Mouse (Mus musculus) left cerebral cortex, postnatal 36 days (tissue): Measurements from ENCODE around the gene Rnf144a. TPM values are rescaled to one million over a fixed set of nuclear protein-coding genes. Genes with fewer than 3 reads are reported as not detected.

ENCODE experiments used
- DNase-seq, 2 experiments: peaks; one replicate each; pipeline ENCODE4 v3.0.0; 2021 to 2022; ENCODE audit warnings: low spot score in 2 of 2, mixed read lengths in 1 of 2
- intact Hi-C: fragments of 180-260 bp; cut with DNase I; formaldehyde crosslinking; loops from one replicate; pipeline ENCODE4 v1.15.1; 2025
- microRNA-seq: library from miRNA; unstranded; fragments of <30 nt; microRNA quantifications from one replicate; pipeline ENCODE4 v1.2.0, GENCODE M21; 2022
- total RNA-seq, 2 experiments: library from RNA; stranded (reverse); gene quantifications; 2 replicates each; pipeline ENCODE4 v1.2.3; 2021

Rnf144a gene
- total RNA-seq, 2 experiments from 2014 or later: 31.7 to 31.9 TPM

- DNase-seq: no peak
- intact Hi-C loops: loop anchor here (2.0 kb wide), 1 partner anchor 1184 kb away; no protein-coding TSS in a partner anchor
Observed at GRCm38 (mm10) chr12:26276556-26276955, 138.5 kb downstream of the Rnf144a start.

Small RNA genes lying within 50 kb of the gene (microRNA-seq; reads per million reads assigned to microRNA genes)
- not detected for gene Mir6538

Other genes starting within 250 kb of the Rnf144a start
- under 1 TPM; 0.36 to 0.86 TPM for gene Rsad2, start 41.2 kb upstream of the Rnf144a start, total RNA-seq
- 10 to 100 TPM; 19.6 to 23.6 TPM for gene Cmpk2, start 54.0 kb upstream of the Rnf144a start, total RNA-seq